Mouse (Mus musculus) frontal cortex, postnatal 25 days (tissue): Measurements from ENCODE around the gene Eva1c.

ENCODE experiments used
- DNase-seq, 2 experiments: peaks; one replicate each; pipeline ENCODE4 v3.0.0; 2022; ENCODE audit warnings: low spot score in 2 of 2

The Eva1c gene

GRCm38 (mm10) chr16:90826041-90826440, 478 bp upstream of the Eva1c start:
- DNase-seq = no peak

DNA sequence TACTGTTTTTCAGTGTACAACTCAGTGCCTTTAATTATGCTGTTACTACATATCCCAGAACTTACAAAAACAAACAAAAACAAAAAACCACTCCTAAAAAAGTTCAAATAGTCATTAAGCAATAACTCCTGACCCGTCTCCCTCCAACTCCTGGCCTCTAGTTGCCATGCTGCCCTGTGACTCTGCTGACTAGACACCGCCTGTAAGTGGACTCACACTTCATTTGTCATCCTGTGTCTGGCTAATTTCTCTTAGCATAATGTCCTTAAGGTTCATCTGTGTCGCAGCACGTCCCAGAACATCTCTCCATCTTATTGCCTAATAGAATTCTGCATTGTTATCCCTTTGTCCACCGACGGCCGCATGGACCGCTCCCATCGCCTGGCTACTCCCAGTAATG, 979 bp downstream of the Eva1c start:
- no peak for DNase-seq

GRCm38 (mm10) chr16:90829136-90829535, 2.6 kb downstream of the Eva1c start:
- no peak for DNase-seq

GRCm38 (mm10) chr16:90829894-90830685, 3.6 kb downstream of the Eva1c start:
- DNase-seq = peak; percentile 24 to 50

GRCm38 (mm10) chr16:90830686-90831439, 4.3 kb downstream of the Eva1c start:
- DNase-seq = peak; percentile 20 to 33

DNA sequence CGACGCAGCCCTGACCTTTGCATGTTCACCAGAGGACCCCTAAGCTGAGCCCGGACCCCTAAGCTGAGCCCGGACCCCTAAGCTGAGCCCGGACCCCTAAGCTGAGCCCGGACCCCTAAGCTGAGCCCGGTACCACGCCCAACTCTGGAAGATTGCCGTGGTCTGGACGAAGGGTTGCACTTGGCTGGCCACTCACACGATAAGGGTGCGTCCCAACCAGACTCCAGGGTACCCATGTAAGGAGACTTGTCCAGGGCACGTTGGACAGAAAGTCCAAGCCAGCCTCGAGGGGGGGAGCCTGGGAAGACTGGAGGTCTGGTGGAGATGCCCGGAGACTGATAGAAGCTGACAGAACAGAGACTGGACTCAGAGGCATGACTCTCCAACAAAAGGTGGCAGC, 5.2 kb downstream of the Eva1c start:
- no peak for DNase-seq

DNA sequence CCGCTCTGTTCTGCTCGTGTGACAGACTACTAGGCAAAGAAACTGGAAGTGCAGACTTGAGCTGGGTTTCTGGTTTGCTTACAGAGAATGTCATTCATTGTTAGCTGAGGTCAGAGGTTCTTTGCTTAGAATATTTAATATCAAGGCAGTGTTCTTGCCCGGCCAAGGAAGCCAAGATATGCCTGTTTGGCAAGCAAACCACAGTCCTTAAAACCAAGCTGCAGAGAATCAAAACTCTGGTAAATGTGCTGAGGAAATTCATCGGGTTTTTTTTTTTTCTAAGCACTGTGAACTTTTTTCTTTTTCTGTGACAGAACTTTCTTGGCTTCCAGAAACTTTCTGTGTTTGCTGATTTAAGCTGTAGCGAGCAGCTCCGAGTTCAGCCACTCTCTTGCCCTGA, 6.0 kb downstream of the Eva1c start:
- DNase-seq = no peak

DNA sequence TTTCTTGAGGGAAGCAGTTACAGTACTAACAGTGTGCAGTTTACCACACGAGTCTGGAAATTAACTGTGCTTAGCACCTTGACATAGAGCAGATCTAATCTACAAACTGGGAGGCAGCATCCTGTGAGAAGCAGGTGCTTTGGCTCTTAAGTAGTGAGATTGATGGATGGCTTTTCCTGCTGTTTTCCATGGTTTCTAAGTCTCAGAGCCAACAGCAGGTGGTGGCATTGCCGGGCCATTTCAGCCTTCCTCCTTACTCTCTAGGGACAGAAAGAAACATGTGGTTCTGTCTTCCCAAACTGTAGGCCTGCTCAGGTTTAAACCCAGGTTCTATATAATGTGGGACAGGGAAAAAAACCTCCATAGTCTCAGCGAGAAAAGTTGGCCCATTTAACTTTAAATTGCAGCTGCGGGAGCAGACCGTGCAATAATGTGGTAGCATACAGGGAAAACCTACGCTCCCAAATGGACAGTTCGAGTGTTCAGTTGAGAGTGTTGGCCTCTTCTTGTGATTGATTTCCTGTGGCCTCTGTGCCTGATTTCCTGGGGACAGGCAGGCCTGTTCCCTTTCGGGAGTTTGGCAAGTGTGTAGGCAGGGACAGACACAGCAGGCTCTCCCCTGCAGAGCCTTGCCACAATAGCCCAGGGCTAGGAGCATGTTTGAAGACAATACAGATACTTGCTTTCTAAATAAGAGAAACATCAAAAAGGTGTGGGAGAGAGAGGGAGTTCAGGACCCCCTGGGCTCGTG, 6.7 kb downstream of the Eva1c start:
- DNase-seq = no peak

DNA sequence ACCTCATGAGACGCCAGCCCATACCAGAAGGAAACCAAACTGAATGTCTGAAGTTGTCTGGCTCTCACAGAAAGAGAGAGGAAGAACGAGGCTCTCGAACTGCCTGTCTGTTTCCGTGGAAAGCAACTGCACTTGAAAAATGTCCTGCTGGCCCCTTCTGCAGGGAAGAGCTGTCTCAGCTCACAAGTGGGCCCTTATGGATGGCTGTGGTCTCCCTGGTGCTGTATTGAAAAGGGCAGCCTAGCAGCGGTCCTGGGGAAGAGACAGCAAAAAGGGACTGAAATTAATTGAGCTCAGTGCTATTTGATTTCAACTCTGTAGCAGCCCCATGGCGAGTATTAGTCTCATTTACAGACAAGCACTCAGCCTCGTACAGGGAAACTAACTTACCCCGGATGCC, 10.9 kb downstream of the Eva1c start:
- no peak for DNase-seq

DNA sequence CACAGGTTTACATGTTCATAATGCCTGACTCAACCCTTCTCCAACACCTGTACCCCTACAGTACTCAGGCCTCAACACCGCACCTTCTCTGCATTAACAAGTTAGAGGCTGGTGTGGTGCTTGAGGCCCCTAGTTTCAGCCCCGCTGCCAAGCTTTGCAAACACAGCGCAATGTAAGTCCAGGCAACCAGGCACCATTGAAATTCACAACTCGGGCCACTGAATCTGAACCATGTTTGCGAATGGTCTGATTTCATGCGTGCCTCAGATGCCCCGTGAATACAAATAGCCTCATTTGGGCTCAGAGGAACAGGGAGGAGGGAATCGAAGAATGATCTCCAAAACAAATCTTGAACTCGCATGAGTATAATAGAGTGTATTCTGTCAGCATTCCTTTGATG, 15.6 kb downstream of the Eva1c start:
- no peak for DNase-seq

- no peak for DNase-seq
Measured at GRCm38 (mm10) chr16:90845038-90845437, 18.5 kb downstream of the Eva1c start.

DNA sequence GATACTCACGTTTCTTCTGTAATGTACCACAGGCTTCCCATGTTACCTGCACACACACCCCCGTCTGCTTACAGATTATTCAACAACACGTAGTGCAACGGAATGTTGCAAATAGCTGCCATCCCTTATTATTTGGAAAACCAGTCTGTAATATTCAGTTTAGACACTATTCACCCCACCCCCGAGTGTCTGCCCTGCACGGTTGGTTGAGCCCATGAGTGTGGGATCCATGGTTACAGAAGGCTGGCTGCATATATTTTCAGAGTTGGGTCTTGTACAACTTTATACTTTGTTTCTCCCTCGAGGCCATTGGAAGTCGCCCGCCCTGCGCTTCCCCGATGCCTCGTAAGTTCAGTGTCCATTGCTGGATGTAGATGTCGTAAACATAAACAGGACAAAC, 19.1 kb downstream of the Eva1c start:
- DNase-seq = no peak

- DNase-seq = no peak
Measured at GRCm38 (mm10) chr16:90848697-90849096, 22.2 kb downstream of the Eva1c start.

- no peak for DNase-seq
Measured at GRCm38 (mm10) chr16:90849262-90849661, 22.7 kb downstream of the Eva1c start.

DNA sequence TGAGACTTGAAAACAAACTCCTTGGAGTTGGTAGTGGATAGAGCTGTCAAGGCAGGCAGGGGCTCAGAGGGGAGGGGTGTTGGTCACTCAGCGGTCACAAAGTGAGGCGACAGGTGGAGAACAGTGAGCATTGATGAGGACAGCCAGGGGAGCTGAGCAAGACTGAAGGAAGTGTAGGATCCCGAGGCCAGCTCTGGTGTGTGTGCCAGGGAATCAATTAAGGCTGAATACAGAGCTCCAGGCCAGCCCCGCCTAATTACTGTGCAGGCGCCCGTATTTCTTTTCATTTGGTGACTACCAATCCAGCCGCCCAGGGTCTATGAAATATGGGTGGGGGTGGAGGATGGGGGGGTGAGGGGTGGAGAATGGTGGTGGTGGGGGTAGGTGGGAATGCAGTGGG, 24.4 kb downstream of the Eva1c start:
- no peak for DNase-seq

- no peak for DNase-seq
Measured at GRCm38 (mm10) chr16:90851621-90852334, 25.3 kb downstream of the Eva1c start.

DNA sequence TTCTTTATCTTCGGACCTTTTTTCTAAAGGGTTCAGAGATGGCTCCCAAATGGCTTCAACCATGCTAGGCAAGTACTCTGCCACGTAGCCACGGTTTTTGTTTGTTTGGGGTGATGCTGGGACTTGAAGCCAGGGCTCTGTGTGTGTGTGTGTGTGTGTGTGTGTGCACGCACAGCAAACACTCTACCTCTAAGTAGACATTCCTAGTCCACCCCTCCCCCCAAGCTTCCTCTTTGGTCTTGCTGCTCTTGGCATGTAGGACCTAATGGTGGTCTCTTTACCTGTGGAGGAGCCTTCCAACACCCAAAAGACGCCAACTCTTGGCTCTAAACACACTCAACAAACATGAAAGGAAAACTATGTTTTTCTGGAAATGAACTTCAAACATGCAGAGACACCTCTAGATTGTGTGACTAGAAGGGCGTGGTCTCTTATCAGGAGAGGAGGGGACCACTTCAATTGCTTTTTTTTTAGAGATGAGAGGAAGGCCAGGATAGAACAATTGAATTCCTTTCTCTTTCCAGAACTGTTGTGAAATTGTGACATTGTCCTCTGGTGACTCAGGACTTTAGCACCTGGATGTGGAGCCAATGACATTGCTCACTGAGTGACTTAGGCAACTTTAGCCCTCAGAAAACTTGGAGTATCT, 30.2 kb downstream of the Eva1c start:
- DNase-seq = no peak

GRCm38 (mm10) chr16:90858206-90858605, 31.7 kb downstream of the Eva1c start:
- DNase-seq = no peak

DNA sequence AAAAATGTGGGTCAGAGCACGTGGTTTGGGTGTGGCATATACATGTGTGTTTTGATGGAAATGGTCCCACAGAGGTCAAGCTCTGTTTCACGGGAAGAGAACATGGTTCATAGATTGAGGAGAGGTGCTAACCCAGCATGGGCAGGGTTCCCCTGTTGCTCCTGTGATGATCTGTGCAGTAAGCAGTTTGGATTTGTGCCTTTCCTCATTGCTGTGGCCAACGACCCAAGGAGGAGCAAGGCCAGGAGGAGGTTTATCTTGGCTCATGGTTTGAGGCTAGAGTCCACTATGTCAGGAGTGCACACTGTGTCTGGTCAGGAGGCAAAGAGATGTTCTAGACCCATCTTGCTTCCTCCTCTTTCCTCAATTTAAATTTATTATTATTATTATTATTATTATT, 36.5 kb downstream of the Eva1c start:
- DNase-seq = no peak

DNA sequence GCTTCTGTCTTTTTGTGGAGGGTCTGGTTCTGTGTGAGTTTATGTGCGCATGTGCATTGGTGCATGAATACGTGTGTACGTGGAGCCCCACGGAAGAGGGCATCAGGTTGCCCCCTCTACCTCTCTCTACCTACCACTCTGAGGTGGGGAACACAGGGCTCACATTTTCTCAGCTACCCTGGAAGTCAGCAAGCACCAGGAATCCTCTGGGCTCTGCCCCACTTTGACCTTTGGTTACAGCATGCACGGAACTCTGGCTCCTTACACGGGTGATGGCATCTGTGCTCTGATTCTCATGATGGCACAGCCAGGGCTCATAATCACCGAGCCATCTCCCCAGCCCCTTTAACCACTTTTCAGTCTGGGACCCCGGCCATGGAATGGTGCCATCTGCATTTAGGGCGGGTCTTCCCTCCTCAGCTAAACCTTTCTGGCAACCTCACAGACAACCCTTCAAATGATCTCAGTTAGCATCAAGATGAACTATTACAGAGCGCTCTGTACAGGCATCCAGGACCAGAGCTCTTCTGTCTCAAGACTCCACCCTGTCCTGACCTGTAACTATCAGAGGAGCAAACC, 37.0 kb downstream of the Eva1c start:
- DNase-seq = no peak

DNA sequence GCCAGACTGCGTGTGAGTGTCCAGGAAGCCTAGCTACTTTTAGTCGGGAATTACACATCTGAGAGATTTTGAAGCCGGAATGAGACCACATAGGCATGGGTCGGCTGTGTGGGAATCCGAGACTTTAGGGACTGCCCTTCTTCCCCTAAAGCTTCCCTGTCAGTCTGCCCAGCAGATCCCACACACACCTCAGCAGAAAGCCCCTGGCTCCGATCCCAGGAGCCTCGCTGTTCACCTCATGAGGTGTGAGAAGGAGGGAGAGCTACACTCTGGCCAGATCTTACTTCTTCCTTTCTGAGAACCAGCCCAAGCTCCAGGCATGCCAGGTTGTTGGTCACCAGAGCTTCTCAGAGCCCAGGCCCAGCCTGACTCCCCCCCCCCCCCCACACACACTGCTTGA, 38.2 kb downstream of the Eva1c start:
- no peak for DNase-seq
